Mouse (Mus musculus) limb, embryonic 13.5 days (tissue): Measurements from ENCODE around the gene Rora. TPM values are rescaled to one million over a fixed set of nuclear protein-coding genes. Genes with fewer than 3 reads are reported as not detected.

Source experiments
- ATAC-seq: fragments of 200-750 bp; cut with Nextera tagmentation; 2 replicates; pipeline ENCODE4 v1.8.0; 2017; ENCODE audit warnings: low read depth, moderate number of reproducible peaks, moderate TSS enrichment; ENCODE audit not compliant: low FRiP score
- H3K27ac ChIP-seq: fragments of 300-500 bp; sonication (generic); 2 replicates; pipeline ENCODE4 v1.5.1; 2015; ENCODE audit warnings: inconsistent platforms, mild to moderate bottlenecking, moderate library complexity
- H3K27me3 ChIP-seq: fragments of 300-500 bp; sonication (generic); 2 replicates; pipeline ENCODE4 v1.6.1; 2015; ENCODE audit warnings: mild to moderate bottlenecking, inconsistent platforms
- H3K36me3 ChIP-seq: fragments of 300-500 bp; sonication (generic); 2 replicates; pipeline ENCODE4 v1.6.1; 2015; ENCODE audit warnings: inconsistent platforms, mild to moderate bottlenecking, moderate library complexity
- H3K4me1 ChIP-seq: fragments of 300-500 bp; sonication (generic); 2 replicates; pipeline ENCODE4 v1.6.1; 2015; ENCODE audit warnings: inconsistent platforms
- H3K4me2 ChIP-seq: fragments of 300-500 bp; sonication (generic); replicated peaks from 2 replicates; pipeline ENCODE4 v1.6.1; 2015; ENCODE audit warnings: inconsistent platforms, mild to moderate bottlenecking, moderate library complexity
- H3K4me3 ChIP-seq: fragments of 300-500 bp; sonication (generic); 2 replicates; pipeline ENCODE4 v1.5.1; 2015; ENCODE audit warnings: moderate library complexity, mild to moderate bottlenecking, inconsistent platforms
- H3K9ac ChIP-seq: fragments of 300-500 bp; sonication (generic); 2 replicates; pipeline ENCODE4 v1.6.1; 2015; ENCODE audit warnings: mild to moderate bottlenecking, inconsistent platforms
- H3K9me3 ChIP-seq: fragments of 300-500 bp; sonication (generic); 2 replicates; pipeline ENCODE4 v1.6.1; 2016; ENCODE audit warnings: inconsistent platforms
- WGBS: fragments of 180-500 bp; shearing (Covaris S2); methylation state at CpG from one replicate; pipeline ENCODE4 v1.1.7; 2015; 5-methylcytosine and 5-hydroxymethylcytosine counted together
- polyA plus RNA-seq: library from polyadenylated mRNA; unstranded; fragments of >200 nt; fragmentation: Nextera tagmentation; extraction: Ambion mirVana; gene quantifications from 2 replicates; pipeline ENCODE4 v1.2.1, GENCODE M21; 2015

Rora gene
- polyA plus RNA-seq, 1 experiment from 2014 or later, result 9.6 TPM

DNA sequence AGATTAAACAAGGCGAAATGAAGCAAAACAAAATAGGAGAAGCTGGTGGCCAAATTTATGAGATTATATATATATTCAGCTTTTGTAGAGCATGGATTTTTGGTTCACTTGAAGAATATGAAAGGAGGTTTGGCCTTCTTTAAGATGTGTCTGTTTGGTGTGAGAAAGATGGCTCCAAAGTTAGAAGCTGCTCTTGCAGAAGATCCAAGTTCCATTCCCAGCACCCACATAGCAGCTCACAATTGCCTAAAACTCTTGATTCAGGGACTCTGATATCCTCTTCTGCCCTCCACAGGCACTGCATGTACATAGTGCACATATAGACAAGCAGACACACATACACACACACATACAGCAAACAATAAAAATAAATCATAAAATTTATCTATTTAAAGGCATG, 668.4 kb downstream of the Rora start:
- Histone ChIP-seq H3K9me3 (no peaks in the 10 kb centered on the region), H3K27ac (no peak overlapping the region), H3K27me3 (peaks cover 21% of the 10 kb centered on the region; the same call in 1 of the 2 replicates), H3K4me1 (peaks cover 3% of the 10 kb centered on the region), H3K36me3 (no peaks in the 10 kb centered on the region), H3K4me2 (no peak overlapping the region), H3K4me3 (no peak overlapping the region), H3K9ac (no peak overlapping the region)
- 91% methylated on average over 1 of the region's 1 CpGs for WGBS
- ATAC-seq, result no peak

DNA sequence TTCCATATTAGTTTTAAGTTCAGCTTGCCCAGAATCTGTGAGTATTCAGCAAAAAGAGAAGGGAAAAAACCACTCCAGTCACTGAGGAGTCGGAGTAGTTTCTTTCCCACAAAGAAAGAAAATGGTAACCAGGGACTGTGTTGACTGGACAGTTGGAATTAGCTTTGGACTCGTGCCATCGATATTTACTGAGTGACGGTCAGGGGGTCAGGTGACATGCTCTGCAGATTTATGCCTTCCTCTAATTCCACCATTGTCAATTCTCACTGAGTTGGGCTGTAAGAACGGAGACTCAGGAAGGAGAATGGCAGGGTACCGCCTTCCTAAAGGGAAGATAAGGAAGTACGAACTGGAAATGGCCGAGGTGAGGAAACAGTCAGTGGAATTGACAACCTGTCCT, 670.2 kb downstream of the Rora start:
- Histone ChIP-seq H3K9ac (no peak overlapping the region), H3K27me3 (peaks cover 20% of the 10 kb centered on the region), H3K36me3 (no peaks in the 10 kb centered on the region), H3K4me2 (no peak overlapping the region), H3K4me1 (peaks cover 3% of the 10 kb centered on the region; the same call in 1 of the 2 replicates), H3K9me3 (no peaks in the 10 kb centered on the region), H3K27ac (no peak overlapping the region), H3K4me3 (no peak overlapping the region)
- WGBS, result 76% methylated on average over 8 of the region's 8 CpGs
- no peak for ATAC-seq

DNA sequence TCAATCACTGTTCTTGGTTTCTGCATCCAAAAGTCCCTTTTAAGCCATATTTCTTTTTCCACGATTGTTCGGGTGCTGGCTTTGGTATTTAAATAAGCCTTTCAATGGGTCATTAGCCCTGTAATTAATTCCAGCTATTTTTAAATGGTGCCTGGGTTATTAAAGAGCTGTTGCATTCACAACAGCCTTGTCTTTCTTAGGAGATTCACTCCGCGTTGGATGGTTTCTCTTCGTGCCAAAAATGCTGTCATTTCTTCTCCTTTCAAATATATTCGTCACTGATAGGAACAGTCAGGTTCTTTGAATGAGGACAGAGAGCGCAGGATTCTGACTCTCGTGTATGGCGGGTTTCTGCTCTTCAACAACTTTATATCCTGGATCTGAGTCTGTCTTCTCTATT, 673.5 kb downstream of the Rora start:
- no peak overlapping the region for H3K4me2 ChIP-seq
- no peak overlapping the region for H3K9ac ChIP-seq
- WGBS, result 72% methylated on average over 9 of the region's 9 CpGs
- peaks cover 2% of the 10 kb centered on the region; the same call in 1 of the 2 replicates for H3K9me3 ChIP-seq
- no peak overlapping the region for H3K4me3 ChIP-seq
- H3K27me3 ChIP-seq, result peaks cover 27% of the 10 kb centered on the region
- no peaks in the 10 kb centered on the region; the same call in 1 of the 2 replicates for H3K4me1 ChIP-seq
- H3K27ac ChIP-seq, result no peak overlapping the region
- no peaks in the 10 kb centered on the region for H3K36me3 ChIP-seq
- ATAC-seq, result no peak

DNA sequence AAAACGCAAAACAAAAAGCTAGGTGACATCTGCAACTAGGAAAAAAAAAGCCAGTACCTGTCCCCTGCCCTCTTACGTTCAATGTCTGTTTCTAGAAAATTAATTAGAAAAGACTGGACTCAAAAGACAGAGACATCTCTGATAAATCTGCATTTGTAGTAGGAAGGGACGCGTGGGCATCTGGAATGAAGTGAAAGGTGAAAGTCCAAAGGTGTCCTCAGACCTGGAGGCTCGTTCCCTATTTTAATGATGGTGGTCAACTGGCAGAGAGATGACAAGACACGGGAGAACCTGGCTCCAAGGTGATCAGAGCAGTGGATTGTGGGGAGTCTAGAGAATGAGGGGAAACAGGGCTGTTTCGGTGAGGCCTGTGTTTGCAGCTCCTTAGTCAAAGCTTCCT, 674.0 kb downstream of the Rora start:
- Histone ChIP-seq H3K4me3 (no peak overlapping the region), H3K4me1 (no peaks in the 10 kb centered on the region; the same call in 1 of the 2 replicates), H3K4me2 (no peak overlapping the region), H3K9me3 (peaks cover 2% of the 10 kb centered on the region; the same call in 1 of the 2 replicates), H3K9ac (no peak overlapping the region), H3K27me3 (peaks cover 32% of the 10 kb centered on the region), H3K36me3 (no peaks in the 10 kb centered on the region), H3K27ac (no peak overlapping the region)
- 83% methylated on average over 7 of the region's 7 CpGs for WGBS
- no peak for ATAC-seq

DNA sequence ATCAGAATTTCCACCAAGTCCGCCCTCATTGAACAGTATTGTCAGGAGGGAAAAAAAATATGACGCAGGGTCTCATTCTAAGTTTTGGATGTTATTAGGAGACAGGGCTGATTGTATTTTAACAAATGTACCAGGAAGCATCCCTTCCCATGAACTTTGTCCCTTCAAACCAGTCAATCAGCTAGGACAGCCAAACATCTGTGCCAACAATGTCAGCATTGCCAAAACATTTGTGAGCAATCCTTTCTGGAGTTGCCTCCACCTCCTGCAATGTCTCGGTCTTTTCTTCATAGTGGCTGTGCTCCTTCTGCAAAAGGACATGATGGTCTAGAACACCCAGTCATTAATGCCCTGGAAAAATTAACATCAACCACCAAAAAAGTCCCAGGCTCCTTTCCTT, 678.2 kb downstream of the Rora start:
- peaks cover 50% of the 10 kb centered on the region for H3K27me3 ChIP-seq
- peaks cover 24% of the 10 kb centered on the region for H3K4me1 ChIP-seq

DNA sequence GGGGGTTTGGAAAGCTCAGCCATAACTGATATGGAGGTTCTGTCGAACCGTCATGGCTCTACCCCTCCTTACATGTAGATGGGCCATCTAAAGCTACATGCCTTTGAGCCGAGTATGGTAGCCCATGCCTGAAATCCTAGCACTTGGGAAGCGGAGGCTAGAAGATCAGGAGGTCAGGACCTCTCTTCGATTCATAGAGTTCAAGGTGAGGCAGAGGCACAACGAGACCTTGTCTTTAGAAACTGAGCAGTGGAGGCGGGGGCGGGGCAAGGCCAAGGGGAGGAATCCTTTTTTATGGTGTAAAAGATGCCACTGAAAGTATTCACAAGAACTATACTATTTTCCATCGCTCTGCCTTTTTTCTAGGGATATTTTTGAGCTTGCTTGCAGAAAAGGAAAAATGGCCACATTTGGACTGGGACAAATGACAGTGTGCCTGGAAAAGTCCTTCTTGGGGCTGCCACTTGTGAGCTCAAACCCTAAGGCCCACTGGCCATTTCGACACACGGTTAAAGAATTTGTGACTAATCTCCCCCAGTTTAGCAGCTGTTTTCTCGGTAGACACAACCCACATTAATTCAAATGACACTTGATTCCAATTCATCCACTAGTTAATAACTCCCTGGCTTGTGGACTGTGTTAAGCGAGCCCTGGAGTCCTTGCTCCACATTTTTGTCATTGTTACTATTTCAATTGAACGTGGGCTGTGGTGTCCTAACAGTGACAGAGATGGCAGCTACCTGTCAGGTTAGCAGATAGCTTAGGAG, 679.4 kb downstream of the Rora start:
- no peak for ATAC-seq
- H3K4me2 ChIP-seq, result no peak overlapping the region
- H3K4me1 ChIP-seq, result peaks cover 32% of the 10 kb centered on the region
- no peak overlapping the region for H3K27ac ChIP-seq
- H3K36me3 ChIP-seq, result no peaks in the 10 kb centered on the region
- peaks cover 2% of the 10 kb centered on the region; the same call in 1 of the 2 replicates for H3K9me3 ChIP-seq
- H3K27me3 ChIP-seq, result peaks cover 56% of the 10 kb centered on the region
- no peak overlapping the region for H3K4me3 ChIP-seq
- WGBS, result 84% methylated on average over 14 of the region's 14 CpGs
- no peak overlapping the region for H3K9ac ChIP-seq

More for the DNA sequence above, 678.2 kb downstream of the Rora start:
- no peak for ATAC-seq
- H3K36me3 ChIP-seq, result no peaks in the 10 kb centered on the region
- no peak overlapping the region for H3K4me3 ChIP-seq
- H3K4me2 ChIP-seq, result no peak overlapping the region
- 92% methylated on average over 3 of the region's 3 CpGs for WGBS
- H3K9ac ChIP-seq, result no peak overlapping the region
- H3K9me3 ChIP-seq, result peaks cover 2% of the 10 kb centered on the region; the same call in 1 of the 2 replicates
- no peak overlapping the region for H3K27ac ChIP-seq

DNA sequence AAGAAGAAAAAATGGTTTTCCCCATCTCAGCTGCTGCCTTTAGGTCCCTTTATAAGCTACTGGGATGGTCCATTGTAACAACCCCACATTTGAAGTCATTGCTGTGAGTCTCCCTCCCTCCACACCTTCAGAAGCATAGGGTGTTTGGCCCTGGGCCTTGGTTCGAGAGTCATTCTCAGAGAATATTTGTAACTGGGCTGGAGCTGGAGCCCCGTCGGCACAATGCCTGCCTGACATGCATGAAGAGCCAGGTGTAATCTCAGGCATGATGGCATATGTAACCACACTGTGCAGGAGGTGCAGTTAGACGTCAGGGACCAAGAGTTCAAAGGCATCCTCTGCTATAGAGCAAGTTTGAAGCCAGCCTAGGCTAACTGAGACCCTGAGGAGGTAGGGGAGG, 680.1 kb downstream of the Rora start:
- H3K9ac ChIP-seq, result no peak overlapping the region
- H3K4me1 ChIP-seq, result peaks cover 32% of the 10 kb centered on the region
- H3K27ac ChIP-seq, result no peak overlapping the region
- no peak overlapping the region for H3K4me3 ChIP-seq
- ATAC-seq, result no peak
- WGBS, result 70% methylated on average over 4 of the region's 4 CpGs
- peaks cover 2% of the 10 kb centered on the region; the same call in 1 of the 2 replicates for H3K9me3 ChIP-seq
- H3K27me3 ChIP-seq, result peaks cover 61% of the 10 kb centered on the region
- no peak overlapping the region for H3K4me2 ChIP-seq
- no peaks in the 10 kb centered on the region for H3K36me3 ChIP-seq

DNA sequence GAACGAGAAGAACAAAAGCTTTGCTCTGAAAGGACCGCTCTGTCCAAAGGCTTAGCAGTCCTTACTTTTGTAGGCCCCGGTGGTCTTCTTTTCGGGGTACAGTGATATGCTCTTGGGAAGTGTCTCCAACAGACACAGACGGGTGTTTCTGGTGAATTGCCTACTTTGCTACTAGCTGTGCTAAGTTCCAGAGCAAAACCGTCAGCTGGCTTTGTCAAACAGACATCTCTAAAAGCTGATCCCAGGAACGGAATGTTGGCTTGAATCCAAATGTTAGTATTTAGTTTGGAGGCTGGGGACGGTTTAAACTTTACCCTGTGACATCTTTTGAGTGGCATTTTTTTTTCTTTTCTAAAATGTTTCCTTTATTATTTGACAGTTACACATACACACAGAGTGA, 680.5 kb downstream of the Rora start:
- Histone ChIP-seq H3K4me1 (peaks cover 35% of the 10 kb centered on the region), H3K27me3 (peaks cover 63% of the 10 kb centered on the region), H3K4me2 (no peak overlapping the region), H3K9ac (no peak overlapping the region), H3K4me3 (no peak overlapping the region), H3K27ac (no peak overlapping the region), H3K36me3 (no peaks in the 10 kb centered on the region), H3K9me3 (peaks cover 2% of the 10 kb centered on the region; the same call in 1 of the 2 replicates)
- WGBS, result 52% methylated on average over 8 of the region's 8 CpGs
- no peak for ATAC-seq

DNA sequence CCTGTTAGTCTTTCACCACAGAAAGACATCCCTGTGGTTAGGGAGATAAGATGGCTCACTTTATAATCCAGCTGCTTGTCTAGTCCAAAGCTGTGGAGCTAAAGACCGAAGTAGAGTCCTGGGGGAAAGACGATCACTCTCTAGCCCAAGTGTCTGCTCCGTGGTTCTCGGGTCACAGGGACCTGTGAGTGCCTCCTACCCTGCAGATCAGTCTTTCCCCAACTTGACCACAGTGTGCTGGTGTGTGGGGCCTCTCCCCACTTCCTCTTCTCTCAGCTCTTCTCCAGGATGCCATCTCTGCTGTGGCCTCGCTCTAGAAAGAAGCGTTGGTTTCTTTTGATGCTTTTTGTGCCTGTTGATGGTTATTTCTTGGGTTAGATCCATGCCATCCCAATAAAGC, 682.5 kb downstream of the Rora start:
- Histone ChIP-seq H3K9me3 (no peaks in the 10 kb centered on the region), H3K9ac (no peak overlapping the region), H3K27ac (no peak overlapping the region), H3K27me3 (peaks cover 67% of the 10 kb centered on the region), H3K4me1 (peaks cover 38% of the 10 kb centered on the region), H3K36me3 (no peaks in the 10 kb centered on the region), H3K4me2 (no peak overlapping the region), H3K4me3 (no peak overlapping the region)
- ATAC-seq, result no peak
- 75% methylated on average over 6 of the region's 6 CpGs for WGBS

DNA sequence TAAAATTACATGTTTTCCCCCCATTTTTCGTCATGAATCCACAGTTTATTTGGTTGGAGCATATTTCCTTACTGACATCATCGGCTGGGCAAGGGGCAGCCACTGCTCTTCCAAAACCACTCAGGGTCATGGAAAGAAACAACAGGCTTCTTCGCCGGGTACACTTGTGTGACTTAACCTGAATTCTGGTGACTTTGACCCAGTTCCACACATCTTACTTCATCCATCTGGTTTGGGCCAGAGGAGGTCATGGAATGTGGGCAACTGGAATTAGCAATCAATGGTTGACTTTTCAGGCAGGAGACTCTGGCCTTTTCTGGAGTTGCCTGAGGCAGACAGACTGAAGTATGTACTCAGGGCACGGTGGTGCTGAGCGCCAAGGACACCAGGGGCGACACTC, 685.6 kb downstream of the Rora start:
- WGBS, result 77% methylated on average over 7 of the region's 7 CpGs
- Histone ChIP-seq H3K27ac (no peak overlapping the region), H3K9me3 (no peaks in the 10 kb centered on the region), H3K36me3 (no peaks in the 10 kb centered on the region), H3K27me3 (peaks cover 78% of the 10 kb centered on the region), H3K4me3 (no peak overlapping the region), H3K9ac (no peak overlapping the region), H3K4me2 (no peak overlapping the region), H3K4me1 (peaks cover 39% of the 10 kb centered on the region)
- no peak for ATAC-seq

DNA sequence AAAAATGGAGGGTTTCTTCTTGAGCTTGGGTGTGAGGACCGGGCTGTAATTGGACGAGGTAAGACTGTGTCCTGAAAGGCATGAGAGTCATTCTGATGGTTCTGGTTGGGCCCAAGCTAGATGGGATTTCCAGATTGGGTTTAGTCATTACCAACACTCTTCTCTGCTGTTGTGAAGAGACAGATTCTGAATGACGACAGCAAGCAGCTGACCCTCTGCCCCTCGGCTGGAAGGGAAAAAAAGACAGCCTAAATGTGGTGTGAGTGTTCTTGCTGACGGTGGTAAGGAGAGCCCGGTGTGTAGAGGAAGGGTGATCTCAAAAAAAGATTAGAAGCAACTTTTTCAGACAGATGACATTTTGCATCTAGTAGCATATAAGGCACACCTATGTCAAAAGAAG, 686.2 kb downstream of the Rora start:
- no peak overlapping the region for H3K27ac ChIP-seq
- WGBS, result 81% methylated on average over 6 of the region's 6 CpGs
- no peak overlapping the region for H3K4me2 ChIP-seq
- peaks cover 33% of the 10 kb centered on the region for H3K4me1 ChIP-seq
- no peak for ATAC-seq
- H3K4me3 ChIP-seq, result no peak overlapping the region
- peaks cover 83% of the 10 kb centered on the region for H3K27me3 ChIP-seq
- no peaks in the 10 kb centered on the region for H3K36me3 ChIP-seq
- no peaks in the 10 kb centered on the region for H3K9me3 ChIP-seq
- H3K9ac ChIP-seq, result no peak overlapping the region

DNA sequence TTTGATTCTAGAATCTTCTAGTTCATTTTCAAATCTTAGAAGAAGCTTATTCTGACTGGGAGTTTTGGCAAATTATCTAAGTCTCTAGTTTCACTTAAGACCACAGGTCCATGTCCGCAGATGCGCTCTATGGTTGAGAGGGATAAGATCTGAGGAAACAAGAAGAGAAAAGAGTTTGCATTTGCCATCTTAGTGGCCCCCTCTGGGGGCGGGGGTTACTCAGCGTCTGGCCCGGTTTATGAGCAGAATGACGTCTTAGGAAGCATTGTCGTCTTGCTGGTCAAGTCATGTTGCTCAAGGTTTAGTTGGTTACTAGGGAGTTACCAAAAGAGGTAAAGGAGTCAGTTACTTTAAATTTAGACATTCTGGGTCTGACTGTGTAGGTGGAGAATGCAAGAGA, 686.8 kb downstream of the Rora start:
- no peaks in the 10 kb centered on the region for H3K36me3 ChIP-seq
- no peak for ATAC-seq
- no peak overlapping the region for H3K9ac ChIP-seq
- H3K9me3 ChIP-seq, result no peaks in the 10 kb centered on the region
- H3K27me3 ChIP-seq, result peaks cover 83% of the 10 kb centered on the region
- no peak overlapping the region for H3K4me2 ChIP-seq
- H3K27ac ChIP-seq, result no peak overlapping the region
- peaks cover 31% of the 10 kb centered on the region for H3K4me1 ChIP-seq
- no peak overlapping the region for H3K4me3 ChIP-seq
- WGBS, result 71% methylated on average over 7 of the region's 7 CpGs

DNA sequence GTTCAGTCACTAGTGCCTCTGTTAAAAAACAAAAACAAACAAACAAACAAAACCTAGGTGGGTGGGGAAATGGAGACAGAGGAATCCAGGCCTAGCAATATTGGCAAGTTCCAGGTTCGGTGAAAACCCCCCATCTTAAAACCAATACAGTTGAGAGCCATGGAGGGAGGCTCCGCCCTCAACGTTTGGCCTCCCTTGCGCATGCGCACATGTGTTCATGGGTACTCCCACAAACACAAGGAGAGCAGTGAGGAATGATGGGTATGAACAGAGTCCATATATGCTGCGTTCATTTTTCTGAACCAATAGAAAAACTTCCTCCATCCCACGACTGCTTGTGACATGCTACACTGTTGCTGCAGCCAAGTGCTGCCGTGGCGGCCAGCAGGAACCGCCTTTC, 690.3 kb downstream of the Rora start:
- WGBS, result 86% methylated on average over 10 of the region's 10 CpGs
- Histone ChIP-seq H3K4me3 (no peak overlapping the region), H3K4me2 (no peak overlapping the region), H3K9me3 (no peaks in the 10 kb centered on the region), H3K27ac (no peak overlapping the region), H3K4me1 (peaks cover 32% of the 10 kb centered on the region), H3K27me3 (peaks cover 80% of the 10 kb centered on the region), H3K9ac (no peak overlapping the region), H3K36me3 (no peaks in the 10 kb centered on the region)
- ATAC-seq, result no peak
